Mouse (Mus musculus) right cerebral cortex, postnatal 4 days (tissue): ENCODE measurements around the gene Gm20390.
A peak's percentile ranks its signal among the peaks of the same experiment; 100 is the strongest.
"Not testable (repeated sequence)": the region's sequence is repeated elsewhere in the genome, so short reads cannot be mapped to it uniquely, and the experiment has no call there.

Experiments
- DNase-seq: peaks from one replicate; pipeline ENCODE4 v3.0.0-alpha.2; 2022

Gm20390 gene

GRCm38 (mm10) chr11:93963013-93963412, 5.1 kb downstream of the Gm20390 start:
- no peak for DNase-seq

- DNase-seq = no peak
Measured at GRCm38 (mm10) chr11:93961482-93961881, 6.6 kb downstream of the Gm20390 start.

- DNase-seq = no peak
Measured at GRCm38 (mm10) chr11:93957746-93958145, 10.3 kb downstream of the Gm20390 start.

GRCm38 (mm10) chr11:93957031-93957555, 11.0 kb downstream of the Gm20390 start:
- no peak for DNase-seq

- no peak for DNase-seq
Measured at GRCm38 (mm10) chr11:93956159-93956558, 11.9 kb downstream of the Gm20390 start, which contains the start of gene Nme2. TSS of gene Nme2 (minus strand) at chr11:93956259.

- DNase-seq = peak; percentile 86
Measured at GRCm38 (mm10) chr11:93955256-93956150, 12.6 kb downstream of the Gm20390 start.

- no peak for DNase-seq
Measured at GRCm38 (mm10) chr11:93954738-93955255, 13.3 kb downstream of the Gm20390 start.

GRCm38 (mm10) chr11:93952376-93952775, 15.7 kb downstream of the Gm20390 start:
- DNase-seq = no peak

GRCm38 (mm10) chr11:93950045-93950444, 18.0 kb downstream of the Gm20390 start:
- no peak for DNase-seq

GRCm38 (mm10) chr11:93948887-93949567, 19.1 kb downstream of the Gm20390 start:
- no peak for DNase-seq

GRCm38 (mm10) chr11:93944986-93945385, 23.1 kb downstream of the Gm20390 start:
- no peak for DNase-seq

- DNase-seq = no peak
Measured at GRCm38 (mm10) chr11:93940906-93941305, 27.2 kb downstream of the Gm20390 start.

- no peak for DNase-seq
Measured at GRCm38 (mm10) chr11:93929106-93929505, 39.0 kb downstream of the Gm20390 start.

- not testable (repeated sequence) for DNase-seq
Measured at GRCm38 (mm10) chr11:93915019-93915418, 53.1 kb downstream of the Gm20390 start.

- no peak for DNase-seq
Measured at GRCm38 (mm10) chr11:93911603-93912002, 56.5 kb downstream of the Gm20390 start.

- DNase-seq = no peak
Measured at GRCm38 (mm10) chr11:93908829-93909228, 59.3 kb downstream of the Gm20390 start.

- DNase-seq = no peak
Measured at GRCm38 (mm10) chr11:93907839-93908238, 60.3 kb downstream of the Gm20390 start.

- no peak for DNase-seq
Measured at GRCm38 (mm10) chr11:93906834-93907233, 61.3 kb downstream of the Gm20390 start.
